10 mouse cellular contexts compared by ENCODE assay signal in genomic region chr2:163788484-163788883, GRCm38 (mm10). TPM values are rescaled to one million over a fixed set of nuclear protein-coding genes. Genes with fewer than 3 reads are reported as not detected.
DNase-seq lines count a peak whose midpoint lies in the region; ATAC-seq and TF ChIP-seq lines count a peak whose summit lies in the region.
"Had no signal": no experiment of that assay in that cellular context is flagged by ENCODE, and none has a peak within 500 bp of the region (broad histone marks: within the 10 kb centered on the region; RNA-seq: fewer than 3 reads in every experiment).

No protein-coding gene starts in this region.

- WGBS in liver, embryonic 12.5 days (ENCODE audit: insufficient replicate concordance) = 65% methylated on average over 4 of the region's 4 CpGs
- WGBS in embryonic facial prominence, embryonic 10.5 days = 78% methylated on average over 4 of the region's 4 CpGs

- no peaks in the 10 kb centered on the region for H3K4me1 ChIP-seq in liver, embryonic 12.5 days
- H3K4me1 ChIP-seq in embryonic facial prominence, embryonic 10.5 days = no peaks in the 10 kb centered on the region
- H3K4me1 ChIP-seq: stomach, embryonic 15.5 days had no signal

- ATAC-seq in liver, embryonic 12.5 days = no peak
- peak; percentile 84 to 85; a peak in 3 of 4 replicates for ATAC-seq in hematopoietic stem cell, adult 5-6 weeks (replicated peaks in 1 of 2; ENCODE audit: insufficient read depth in 1 of 2, low FRiP score in 2 of 2, low TSS enrichment in 1 of 2, low read depth in 1 of 2, poor library complexity in 2 of 2, severe bottlenecking in 2 of 2)

- H3K79me2 ChIP-seq in myocyte (ENCODE audit: control insufficient read depth, insufficient read depth) = no peaks in the 10 kb centered on the region

- TF ChIP-seq POLR2A in myocyte (IDR thresholded peaks at IDR 0.05; ENCODE audit: insufficient read length, low read depth) = no peak

- no peak overlapping the region for H3ac ChIP-seq in myocyte (ENCODE audit: control insufficient read depth, insufficient read length)

- no peaks in the 10 kb centered on the region for H3K36me3 ChIP-seq in liver, embryonic 12.5 days
- H3K36me3 ChIP-seq in embryonic facial prominence, embryonic 10.5 days (replicated peaks) = no peaks in the 10 kb centered on the region
- H3K36me3 ChIP-seq in myocyte (ENCODE audit: control insufficient read depth, insufficient read depth) = no peaks in the 10 kb centered on the region
- H3K36me3 ChIP-seq: stomach, embryonic 15.5 days had no signal

- H3K4me3 ChIP-seq in liver, embryonic 12.5 days = no peak overlapping the region
- no peak overlapping the region for H3K4me3 ChIP-seq in embryonic facial prominence, embryonic 10.5 days
- H3K4me3 ChIP-seq in myocyte = no peak overlapping the region
- H3K4me3 ChIP-seq: erythroblast, embryonic 14.5 days; stomach, embryonic 15.5 days had no signal

- no peak overlapping the region for H3K4me2 ChIP-seq in liver, embryonic 12.5 days
- no peak overlapping the region for H3K4me2 ChIP-seq in myocyte (ENCODE audit: low read depth)
- H3K4me2 ChIP-seq: stomach, embryonic 15.5 days had no signal

- DNase-seq in liver = peak; percentile 46
- DNase-seq in adrenal gland, postnatal 25 days = peak; percentile 68
- peak; percentile 56 for DNase-seq in embryonic facial prominence, embryonic 10.5 days (ENCODE audit: low spot score)
- DNase-seq in left cerebral cortex, adult 8-10 months (ENCODE audit: low spot score in 2 of 2) = peak; percentile 40 to 41
- DNase-seq in thymus, adult 18-20 months = peak; percentile 25 to 30

- H3K27ac ChIP-seq in liver, embryonic 12.5 days = no peak overlapping the region
- no peak overlapping the region for H3K27ac ChIP-seq in embryonic facial prominence, embryonic 10.5 days (replicated peaks)
- H3K27ac ChIP-seq: stomach, embryonic 15.5 days had no signal

- peaks cover 8% of the 10 kb centered on the region for H3K27me3 ChIP-seq in liver, embryonic 12.5 days (replicated peaks)
- no peaks in the 10 kb centered on the region for H3K27me3 ChIP-seq in embryonic facial prominence, embryonic 10.5 days (replicated peaks; ENCODE audit: low read depth, poor library complexity, severe bottlenecking)
- H3K27me3 ChIP-seq in myocyte (ENCODE audit: control insufficient read depth, insufficient read depth, insufficient read length) = no peaks in the 10 kb centered on the region
- H3K27me3 ChIP-seq: stomach, embryonic 15.5 days had no signal

- H3K9ac ChIP-seq in liver, embryonic 12.5 days = no peak overlapping the region
- H3K9ac ChIP-seq: stomach, embryonic 15.5 days had no signal

- H3K9me3 ChIP-seq in liver, embryonic 12.5 days (replicated peaks) = no peaks in the 10 kb centered on the region
- no peaks in the 10 kb centered on the region for H3K9me3 ChIP-seq in embryonic facial prominence, embryonic 10.5 days
- H3K9me3 ChIP-seq: stomach, embryonic 15.5 days had no signal

TF ChIP-seq in myocyte, 11 proteins besides CTCF, POLR2A, EP300 and RAD21:
- 0 out of 2 replicates have a peak, but pooled peaks have one; percentile 15 for TF ChIP-seq CEBPB (IDR thresholded peaks at IDR 0.05; ENCODE audit: insufficient read depth, poor library complexity, severe bottlenecking)
- TF ChIP-seq REST (IDR thresholded peaks at IDR 0.05; ENCODE audit: insufficient read depth, insufficient read length) = no peak
- TF ChIP-seq USF1 (IDR thresholded peaks at IDR 0.05; ENCODE audit: low read depth) = no peak

RNA-seq across cellular contexts. Expression of gene Ccn5, which starts 32.2 kb away (rescaled TPM):
- 0.14 and 0.15 TPM in 2 replicates for polyA plus RNA-seq in liver, embryonic 12.5 days (2016; fragmentation: Nextera tagmentation; extraction: Ambion mirVana)
- not detected in 2 replicates for total RNA-seq in adrenal gland, postnatal 25 days (2021)
- 0.09 and 0.25 TPM in 2 replicates for polyA plus RNA-seq in embryonic facial prominence, embryonic 10.5 days (2016; fragmentation: Nextera tagmentation; extraction: Ambion mirVana)
- total RNA-seq in hematopoietic stem cell, adult 5-6 weeks (2017) = not detected in 2 replicates
- total RNA-seq in left cerebral cortex, adult 8-10 months (2022) = under 1 TPM in 1 of 4 experiments, not detected in 3; 0.18 TPM
- 2.0 TPM for polyA plus RNA-seq in myocyte (2012; fragmentation: generic; extraction: Trizol)
- polyA plus RNA-seq: erythroblast, embryonic 14.5 days; stomach, embryonic 15.5 days had no signal

RNA-seq across cellular contexts. Expression of gene Ada, which starts 38.4 kb away (rescaled TPM):
- 6.6 and 6.7 TPM in 2 replicates for polyA plus RNA-seq in liver, embryonic 12.5 days (2016; fragmentation: Nextera tagmentation; extraction: Ambion mirVana)
- 2.8 and 3.6 TPM in 2 replicates for total RNA-seq in adrenal gland, postnatal 25 days (2021)
- 9.7 and 11.1 TPM in 2 replicates for polyA plus RNA-seq in embryonic facial prominence, embryonic 10.5 days (2016; fragmentation: Nextera tagmentation; extraction: Ambion mirVana)
- total RNA-seq in hematopoietic stem cell, adult 5-6 weeks (2017) = 28.3 and 33.0 TPM in 2 replicates
- total RNA-seq in left cerebral cortex, adult 8-10 months (2022) = 1 to 10 TPM; 1.4 to 2.0 (median 1.5) TPM
- 0.60 TPM for polyA plus RNA-seq in myocyte (2012; fragmentation: generic; extraction: Trizol)
